Mouse (Mus musculus) liver, postnatal 0 days (tissue): ENCODE data around the gene Ubash3a.

ENCODE experiments used
- CTCF ChIP-seq: sonication (generic); IDR thresholded peaks from 2 replicates; pipeline ENCODE4 v1.5.1; 2016; ENCODE audit warnings: antibody characterized with exemption, low read depth
- EP300 ChIP-seq: IDR thresholded peaks from 2 replicates; pipeline ENCODE4 v1.6.1; 2016; ENCODE audit warnings: antibody characterized with exemption, low read depth, mild to moderate bottlenecking

GRCm38 (mm10) chr17:31226368-31226767 is 18.7 kb downstream of the Ubash3a start:
- TF ChIP-seq CTCF (no peak), EP300 (no peak)
